Mouse (Mus musculus) testis, adult 2 months (tissue): ENCODE measurements at regions not wholly inside any gene's neighbourhood (a gene's known extent, or its start where the extent isn't known, plus 50 kb on each side); places are given as distances from the start of the nearest gene placed in this dataset.

Experiments used
- H3K27ac ChIP-seq: fragments of 200-500 bp; 2 replicates; pipeline ENCODE4 v1.5.1; 2012; ENCODE audit warnings: low read depth, low read length; ENCODE audit not compliant: control insufficient read depth, insufficient read depth
- H3K27me3 ChIP-seq: fragments of 200-500 bp; 2 replicates; pipeline ENCODE4 v1.6.1; 2012; ENCODE audit warnings: mild to moderate bottlenecking, low read length, moderate library complexity; ENCODE audit not compliant: control insufficient read depth, insufficient read depth
- H3K36me3 ChIP-seq: fragments of 200-500 bp; 2 replicates; pipeline ENCODE4 v1.6.1; 2012; ENCODE audit warnings: mild to moderate bottlenecking, low read length; ENCODE audit not compliant: control insufficient read depth, insufficient read depth
- H3K4me1 ChIP-seq: fragments of 200-500 bp; 2 replicates; pipeline ENCODE4 v1.6.1; 2012; ENCODE audit warnings: low read length; ENCODE audit not compliant: control insufficient read depth, insufficient read depth
- H3K4me3 ChIP-seq: fragments of 200-500 bp; 2 replicates; pipeline ENCODE4 v1.5.1; 2012; ENCODE audit warnings: low read depth, mild to moderate bottlenecking, low read length, moderate library complexity, mixed read lengths; ENCODE audit not compliant: control insufficient read depth
- CTCF ChIP-seq: fragments of 200-500 bp; IDR thresholded peaks from 2 replicates; pipeline ENCODE4 v1.5.1; 2012; ENCODE audit warnings: low read depth, mild to moderate bottlenecking, inconsistent platforms, low read length, moderate library complexity; ENCODE audit not compliant: control insufficient read depth, insufficient read depth, insufficient replicate concordance
- POLR2A ChIP-seq: fragments of 200-500 bp; IDR thresholded peaks from 2 replicates; pipeline ENCODE4 v1.6.1; 2012; ENCODE audit warnings: low read depth, mild to moderate bottlenecking, inconsistent platforms, low read length, moderate library complexity; ENCODE audit not compliant: control insufficient read depth

- H3K36me3 ChIP-seq, result no peaks in the 10 kb centered on the region
- no peak overlapping the region for H3K27ac ChIP-seq
- H3K4me1 ChIP-seq, result no peaks in the 10 kb centered on the region
- no peaks in the 10 kb centered on the region for H3K27me3 ChIP-seq
- no peak for TF ChIP-seq POLR2A
- TF ChIP-seq CTCF, result no peak
- H3K4me3 ChIP-seq, result no peak overlapping the region
Measured at GRCm38 (mm10) chr13:71517776-71518175, 445.7 kb downstream of the Irx1 start.

GRCm38 (mm10) chr13:71513204-71513603, 450.3 kb downstream of the Irx1 start:
- Histone ChIP-seq H3K4me1 (no peaks in the 10 kb centered on the region), H3K4me3 (no peak overlapping the region), H3K27ac (no peak overlapping the region), H3K27me3 (no peaks in the 10 kb centered on the region), H3K36me3 (no peaks in the 10 kb centered on the region)
- TF ChIP-seq CTCF (no peak), POLR2A (no peak)

DNA sequence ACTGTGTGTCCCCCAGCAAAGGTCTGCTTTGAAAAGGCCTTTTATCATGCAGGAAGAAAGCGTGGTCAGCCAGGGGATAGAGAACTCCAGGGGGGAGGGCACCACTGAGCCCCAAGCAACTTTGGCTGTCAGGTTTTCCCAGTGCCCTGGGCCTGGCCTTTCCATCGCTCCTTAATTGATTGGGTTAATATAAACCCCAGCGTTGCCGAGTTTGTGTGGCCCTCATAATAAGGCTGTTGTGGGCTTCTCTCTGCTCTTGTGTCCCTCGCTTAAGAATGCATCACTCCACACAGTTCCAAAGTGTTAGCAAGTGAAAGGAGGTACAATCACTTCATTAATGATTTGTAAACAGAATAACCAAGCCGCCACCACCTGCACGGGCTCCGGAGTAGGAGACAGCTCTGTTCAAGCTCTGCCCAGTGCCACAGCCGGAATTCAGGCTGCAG, 455.5 kb downstream of the Irx1 start:
- Histone ChIP-seq H3K27ac (no peak overlapping the region), H3K4me3 (peak overlapping the region; percentile 87), H3K36me3 (no peaks in the 10 kb centered on the region), H3K27me3 (no peaks in the 10 kb centered on the region), H3K4me1 (no peaks in the 10 kb centered on the region; the same call in 1 of the 2 replicates)
- TF ChIP-seq CTCF (no peak), POLR2A (no peak)

- H3K27me3 ChIP-seq, result no peaks in the 10 kb centered on the region
- H3K4me3 ChIP-seq, result peak overlapping the region; percentile 87
- H3K27ac ChIP-seq, result no peak overlapping the region
- no peaks in the 10 kb centered on the region for H3K36me3 ChIP-seq
- no peaks in the 10 kb centered on the region; the same call in 1 of the 2 replicates for H3K4me1 ChIP-seq
- TF ChIP-seq CTCF (no peak), POLR2A (no peak)
Measured at GRCm38 (mm10) chr13:71507421-71507931, 456.0 kb downstream of the Irx1 start.

DNA sequence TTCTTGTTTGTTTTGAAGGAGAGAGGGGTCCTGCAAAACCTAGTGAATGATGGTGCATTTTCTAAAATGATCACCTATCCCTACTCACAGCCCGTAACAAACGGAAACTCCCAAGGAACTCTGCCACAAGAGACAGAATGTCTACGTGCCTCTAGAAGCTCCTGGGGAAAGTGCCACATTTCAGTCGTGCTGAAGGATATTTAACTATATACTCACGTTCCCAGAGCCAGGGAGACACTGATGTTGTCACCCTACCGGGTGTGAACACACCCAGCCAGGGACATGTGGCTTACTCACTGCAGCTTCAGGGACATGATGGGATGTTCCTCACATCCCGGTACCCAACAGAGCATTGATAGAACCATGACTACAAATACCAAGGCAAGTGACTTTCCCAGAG, 456.7 kb downstream of the Irx1 start:
- H3K4me3 ChIP-seq, result peak overlapping the region; percentile 87
- H3K27ac ChIP-seq, result no peak overlapping the region

GRCm38 (mm10) chr13:71489773-71490172, 473.8 kb downstream of the Irx1 start:
- Histone ChIP-seq H3K27ac (no peak overlapping the region), H3K36me3 (no peaks in the 10 kb centered on the region), H3K4me3 (no peak overlapping the region), H3K4me1 (no peaks in the 10 kb centered on the region), H3K27me3 (no peaks in the 10 kb centered on the region)
- no peak for TF ChIP-seq CTCF
- no peak for TF ChIP-seq POLR2A

More for the DNA sequence above, 456.7 kb downstream of the Irx1 start:
- Histone ChIP-seq H3K27me3 (no peaks in the 10 kb centered on the region), H3K4me1 (no peaks in the 10 kb centered on the region; the same call in 1 of the 2 replicates), H3K36me3 (no peaks in the 10 kb centered on the region)
- no peak for TF ChIP-seq CTCF
- TF ChIP-seq POLR2A, result no peak

DNA sequence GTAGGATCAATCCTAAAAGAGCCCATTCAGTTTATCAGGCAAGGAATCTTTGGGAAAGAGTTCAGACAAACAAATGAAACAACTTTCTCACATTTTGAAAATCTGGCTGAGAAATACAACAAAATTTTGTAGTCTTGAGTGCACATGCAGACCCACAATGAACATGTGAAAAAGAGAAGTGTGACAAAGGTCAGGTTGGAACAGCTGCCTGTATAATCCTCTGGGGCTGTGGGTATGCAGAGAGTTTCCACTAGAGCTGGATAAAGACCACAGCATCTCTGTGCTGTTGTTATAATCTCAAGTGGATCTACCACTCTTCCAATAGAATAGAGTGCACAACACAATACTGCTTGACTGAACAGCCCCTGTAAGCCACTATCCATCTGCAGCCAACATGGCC, 482.3 kb downstream of the Irx1 start:
- TF ChIP-seq CTCF (no peak), POLR2A (no peak)
- H3K27me3 ChIP-seq, result no peaks in the 10 kb centered on the region
- H3K27ac ChIP-seq, result no peak overlapping the region
- H3K4me3 ChIP-seq, result no peak overlapping the region
- H3K36me3 ChIP-seq, result no peaks in the 10 kb centered on the region
- H3K4me1 ChIP-seq, result no peaks in the 10 kb centered on the region
